Mouse (Mus musculus) myocyte (in vitro differentiated cells): ENCODE data around the gene Rrp9.

Experiments
- E2F4 ChIP-seq: IDR thresholded peaks from one replicate; pipeline ENCODE4 v1.6.1; 2011; ENCODE audit warnings: mild to moderate bottlenecking, control low read depth, moderate library complexity; ENCODE audit not compliant: insufficient read depth
- MYOG ChIP-seq, 3 experiments: IDR thresholded peaks; one replicate each; pipeline ENCODE4 v1.6.1; 2011; ENCODE audit warnings: control low read depth in 2 of 3, low read depth in 2 of 3, mild to moderate bottlenecking in 2 of 3; ENCODE audit not compliant: insufficient read length in 2 of 3, control insufficient read depth in 1 of 3, insufficient read depth in 1 of 3
- POLR2A ChIP-seq: IDR thresholded peaks from one replicate; pipeline ENCODE4 v1.6.1; 2011; ENCODE audit warnings: low read depth, mild to moderate bottlenecking, control low read depth, moderate library complexity; ENCODE audit not compliant: insufficient read length
- SRF ChIP-seq: IDR thresholded peaks from one replicate; pipeline ENCODE4 v1.6.1; 2011; ENCODE audit warnings: low read depth; ENCODE audit not compliant: control insufficient read depth, insufficient read length
- USF1 ChIP-seq: IDR thresholded peaks from one replicate; pipeline ENCODE4 v1.6.1; 2011; ENCODE audit warnings: low read depth, mild to moderate bottlenecking, control low read depth, moderate library complexity

- TF ChIP-seq SRF: no peak
- no peak for TF ChIP-seq E2F4
- no peak for TF ChIP-seq POLR2A
- TF ChIP-seq MYOG (IDR thresholded peaks at IDR 0.05; ENCODE audit: control insufficient read depth in 1 of 3, insufficient read depth in 1 of 3, insufficient read length in 2 of 3, low read depth in 2 of 3): no peak
- TF ChIP-seq USF1: no peak
Observed at GRCm38 (mm10) chr9:106480541-106480940, 4.8 kb downstream of the Rrp9 start.
